Mouse (Mus musculus) thymus, adult 2 months (tissue): ENCODE measurements at regions not wholly inside any gene's neighbourhood (a gene's known extent, or its start where the extent isn't known, plus 50 kb on each side); places are given as distances from the start of the nearest gene placed in this dataset.

ENCODE experiments used
- CTCF ChIP-seq: fragments of 200-500 bp; IDR thresholded peaks from 2 replicates; pipeline ENCODE4 v1.5.1; 2012; ENCODE audit warnings: mild to moderate bottlenecking, control low read depth, low read length, moderate library complexity, borderline replicate concordance; ENCODE audit not compliant: control insufficient read depth, poor library complexity, insufficient read depth; ENCODE audit errors: extremely low read depth
- POLR2A ChIP-seq: fragments of 200-500 bp; IDR thresholded peaks from 2 replicates; pipeline ENCODE4 v1.6.1; 2012; ENCODE audit warnings: mild to moderate bottlenecking, low read length, control low read depth, moderate library complexity; ENCODE audit not compliant: control insufficient read depth, poor library complexity, insufficient read depth; ENCODE audit errors: extremely low read depth

GRCm38 (mm10) chr15:36355851-36356250 is 651.7 kb downstream of the Zfp706 start:
- TF ChIP-seq CTCF (no peak), POLR2A (no peak)
